Comparison of ENCODE assay signal across 24 mouse cellular contexts in genomic region chr13:57806816-57807215, GRCm38 (mm10).
A peak's percentile ranks its signal among the peaks of the same experiment; 100 is the strongest.
DNase-seq lines count a peak whose midpoint lies in the region; ATAC-seq lines count a peak whose summit lies in the region.
"Had no signal": no experiment of that assay in that cellular context is flagged by ENCODE, and none has a peak within 500 bp of the region (broad histone marks: within the 10 kb centered on the region; RNA-seq: fewer than 3 reads in every experiment).

No protein-coding gene starts in this region.

- ATAC-seq in hindbrain, embryonic 15.5 days (ENCODE audit: low FRiP score, low read depth): no peak
- no peak for ATAC-seq in hindbrain, embryonic 11.5 days (ENCODE audit: low FRiP score)
- ATAC-seq: forebrain, postnatal 0 days; midbrain, embryonic 16.5 days had no signal

- no peak overlapping the region for H3K4me2 ChIP-seq in hindbrain, embryonic 15.5 days
- H3K4me2 ChIP-seq in hindbrain, embryonic 11.5 days (replicated peaks; ENCODE audit: low read depth, low read length): no peak overlapping the region
- H3K4me2 ChIP-seq: forebrain, embryonic 12.5 days; heart, embryonic 15.5 days; limb, embryonic 13.5 days; liver, embryonic 11.5 days; lung, embryonic 15.5 days; neural tube, embryonic 12.5 days had no signal

- no peak overlapping the region for H3K9ac ChIP-seq in hindbrain, embryonic 15.5 days
- H3K9ac ChIP-seq in hindbrain, embryonic 11.5 days (ENCODE audit: low read depth, low read length): no peak overlapping the region
- H3K9ac ChIP-seq: forebrain, embryonic 12.5 days; forebrain, postnatal 0 days; heart, embryonic 15.5 days; limb, embryonic 13.5 days; lung, embryonic 15.5 days; neural tube, embryonic 12.5 days had no signal

- 0 out of 2 replicates have a peak overlapping the region, but pooled peaks have one; percentile 31 for H3K27ac ChIP-seq in hindbrain, embryonic 15.5 days (replicated peaks)
- H3K27ac ChIP-seq in hindbrain, embryonic 11.5 days (ENCODE audit: low read depth, low read length): no peak overlapping the region
- H3K27ac ChIP-seq: forebrain, embryonic 12.5 days; heart, embryonic 10.5 days; heart, embryonic 15.5 days; limb, embryonic 13.5 days; lung, embryonic 15.5 days; neural tube, embryonic 12.5 days; stomach, postnatal 0 days had no signal

- WGBS in hindbrain, embryonic 15.5 days: 91% methylated on average over 3 of the region's 3 CpGs
- 89% methylated on average over 3 of the region's 3 CpGs for WGBS in hindbrain, embryonic 11.5 days

- no peak for DNase-seq in hindbrain, embryonic 11.5 days (ENCODE audit: low spot score)
- peak; percentile 53 for DNase-seq in urinary bladder, postnatal 14 days (ENCODE audit: low spot score)
- no peak for DNase-seq in urinary bladder, postnatal 10 days (ENCODE audit: low spot score)
- peak; percentile 63 for DNase-seq in cerebellum, adult 8-10 months
- DNase-seq in gastrocnemius, adult 18-20 months (ENCODE audit: low spot score): no peak
- DNase-seq in layer of hippocampus, adult 11-12 months (ENCODE audit: low spot score): no peak
- DNase-seq: B cell, adult 2 months; forebrain, postnatal 0 days; gastrocnemius, postnatal 10 days; heart, adult 11 months; heart, postnatal 4 days; right cerebral cortex, postnatal 4 days had no signal

- peaks cover 13% of the 10 kb centered on the region for H3K4me1 ChIP-seq in hindbrain, embryonic 15.5 days (replicated peaks)
- no peaks in the 10 kb centered on the region for H3K4me1 ChIP-seq in hindbrain, embryonic 11.5 days (replicated peaks; ENCODE audit: control insufficient read depth, insufficient read depth, low read length)
- H3K4me1 ChIP-seq: heart, embryonic 10.5 days; heart, embryonic 15.5 days; limb, embryonic 13.5 days had no signal

- H3K9me3 ChIP-seq in hindbrain, embryonic 15.5 days: no peaks in the 10 kb centered on the region
- H3K9me3 ChIP-seq in hindbrain, embryonic 11.5 days (ENCODE audit: control insufficient read depth, low read length): no peaks in the 10 kb centered on the region
- H3K9me3 ChIP-seq: forebrain, embryonic 12.5 days; heart, embryonic 10.5 days; heart, embryonic 15.5 days; limb, embryonic 13.5 days; lung, embryonic 15.5 days; midbrain, embryonic 10.5 days; neural tube, embryonic 12.5 days had no signal

- no peak overlapping the region for H3K4me3 ChIP-seq in hindbrain, embryonic 15.5 days
- H3K4me3 ChIP-seq in hindbrain, embryonic 11.5 days (ENCODE audit: low read depth, low read length): no peak overlapping the region
- H3K4me3 ChIP-seq: forebrain, embryonic 12.5 days; heart, embryonic 10.5 days; heart, embryonic 15.5 days; limb, embryonic 13.5 days; lung, embryonic 15.5 days; midbrain, embryonic 10.5 days; myocyte; neural tube, embryonic 12.5 days had no signal

- H3K27me3 ChIP-seq in hindbrain, embryonic 15.5 days: no peaks in the 10 kb centered on the region
- no peaks in the 10 kb centered on the region for H3K27me3 ChIP-seq in hindbrain, embryonic 11.5 days (ENCODE audit: control insufficient read depth, insufficient read depth, low read length)
- H3K27me3 ChIP-seq: forebrain, embryonic 12.5 days; heart, embryonic 15.5 days; limb, embryonic 13.5 days; lung, embryonic 15.5 days; neural tube, embryonic 12.5 days had no signal

- no peaks in the 10 kb centered on the region for H3K36me3 ChIP-seq in hindbrain, embryonic 15.5 days
- H3K36me3 ChIP-seq in hindbrain, embryonic 11.5 days (ENCODE audit: control insufficient read depth, insufficient read depth, low read length): no peaks in the 10 kb centered on the region
- H3K36me3 ChIP-seq: forebrain, embryonic 12.5 days; heart, embryonic 10.5 days; heart, embryonic 15.5 days; limb, embryonic 13.5 days; lung, embryonic 15.5 days; midbrain, embryonic 10.5 days; neural tube, embryonic 12.5 days had no signal

Comparison
In these comparisons a context has a peak if more than half of its experiments do, and no peak if none do; other contexts are left out.
1. DNase-seq: peak in urinary bladder, postnatal 14 days (single experiment) and cerebellum, adult 8-10 months (single experiment); none in hindbrain, embryonic 11.5 days (single experiment), urinary bladder, postnatal 10 days (single experiment), gastrocnemius, adult 18-20 months (single experiment) and layer of hippocampus, adult 11-12 months (single experiment).